Mouse (Mus musculus) hindbrain, embryonic 15.5 days (tissue): Measurements from ENCODE around the gene Fxyd2. TPM values are rescaled to one million over a fixed set of nuclear protein-coding genes. Genes with fewer than 3 reads are reported as not detected.

Experiments
- ATAC-seq: fragments of 200-750 bp; cut with Nextera tagmentation; 2 replicates; pipeline ENCODE4 v1.8.0; 2017; ENCODE audit warnings: low read depth, moderate number of reproducible peaks, moderate TSS enrichment; ENCODE audit not compliant: low FRiP score
- H3K27ac ChIP-seq: fragments of 300-500 bp; sonication (generic); replicated peaks from 2 replicates; pipeline ENCODE4 v1.5.1; 2015; ENCODE audit warnings: mild to moderate bottlenecking, inconsistent platforms
- H3K27me3 ChIP-seq: fragments of 300-500 bp; sonication (generic); 2 replicates; pipeline ENCODE4 v1.6.1; 2015; ENCODE audit warnings: control low read depth, inconsistent platforms
- H3K36me3 ChIP-seq: fragments of 300-500 bp; sonication (generic); 2 replicates; pipeline ENCODE4 v1.6.1; 2015; ENCODE audit warnings: control low read depth, inconsistent platforms
- H3K4me1 ChIP-seq: fragments of 300-500 bp; sonication (generic); replicated peaks from 2 replicates; pipeline ENCODE4 v1.6.1; 2015; ENCODE audit warnings: control low read depth, inconsistent platforms
- H3K4me2 ChIP-seq: fragments of 300-500 bp; sonication (generic); 2 replicates; pipeline ENCODE4 v1.6.1; 2015; ENCODE audit warnings: moderate library complexity, mild to moderate bottlenecking, inconsistent platforms
- H3K4me3 ChIP-seq: fragments of 300-500 bp; sonication (generic); 2 replicates; pipeline ENCODE4 v1.5.1; 2015; ENCODE audit warnings: mild to moderate bottlenecking, inconsistent platforms
- H3K9ac ChIP-seq: fragments of 300-500 bp; sonication (generic); 2 replicates; pipeline ENCODE4 v1.6.1; 2015; ENCODE audit warnings: inconsistent platforms
- H3K9me3 ChIP-seq: fragments of 300-500 bp; sonication (generic); 2 replicates; pipeline ENCODE4 v1.6.1; 2016; ENCODE audit warnings: control low read depth, inconsistent platforms
- WGBS: fragments of 180-500 bp; shearing (Covaris S2); methylation state at CpG from one replicate; pipeline ENCODE4 v1.1.7; 2015; 5-methylcytosine and 5-hydroxymethylcytosine counted together
- polyA plus RNA-seq: library from polyadenylated mRNA; unstranded; fragments of >200 nt; fragmentation: Nextera tagmentation; extraction: Ambion mirVana; gene quantifications from 2 replicates; pipeline ENCODE4 v1.2.1, GENCODE M21; 2015

The Fxyd2 gene
- polyA plus RNA-seq, 1 experiment from 2014 or later: 13.1 TPM

DNA sequence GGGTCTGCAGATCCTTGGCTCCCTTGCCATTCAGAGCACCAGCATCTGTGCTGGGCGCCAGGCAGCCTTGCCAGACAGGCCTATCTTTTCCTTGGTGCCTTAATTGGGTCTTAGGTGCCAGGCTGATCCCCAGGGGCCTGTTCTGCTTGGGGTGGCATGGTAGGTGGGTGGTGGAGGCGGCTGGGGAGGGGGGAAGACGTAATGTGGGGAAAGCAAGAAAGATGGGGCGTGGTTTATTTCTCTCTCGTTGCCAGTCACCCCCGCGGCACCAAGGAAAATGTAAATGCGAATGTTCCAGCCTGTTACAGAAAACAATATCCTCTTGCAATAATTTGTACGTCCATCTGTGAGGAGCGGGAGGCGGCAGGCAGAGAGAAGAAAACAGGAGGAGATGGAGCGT is 33.2 kb downstream of the Fxyd2 start:
- peaks cover 69% of the 10 kb centered on the region for H3K4me1 ChIP-seq
- no peaks in the 10 kb centered on the region for H3K36me3 ChIP-seq
- WGBS: 38% methylated on average over 12 of the region's 12 CpGs
- H3K9me3 ChIP-seq: no peaks in the 10 kb centered on the region
- peak overlapping the region; percentile 81 for H3K27ac ChIP-seq
- peaks cover 24% of the 10 kb centered on the region; the same call in 1 of the 2 replicates for H3K27me3 ChIP-seq
- peak overlapping the region; percentile 89 for H3K4me2 ChIP-seq
- ATAC-seq: peak; percentile 42
- H3K4me3 ChIP-seq: peak overlapping the region; percentile 67
- peak overlapping the region; percentile 48 for H3K9ac ChIP-seq

DNA sequence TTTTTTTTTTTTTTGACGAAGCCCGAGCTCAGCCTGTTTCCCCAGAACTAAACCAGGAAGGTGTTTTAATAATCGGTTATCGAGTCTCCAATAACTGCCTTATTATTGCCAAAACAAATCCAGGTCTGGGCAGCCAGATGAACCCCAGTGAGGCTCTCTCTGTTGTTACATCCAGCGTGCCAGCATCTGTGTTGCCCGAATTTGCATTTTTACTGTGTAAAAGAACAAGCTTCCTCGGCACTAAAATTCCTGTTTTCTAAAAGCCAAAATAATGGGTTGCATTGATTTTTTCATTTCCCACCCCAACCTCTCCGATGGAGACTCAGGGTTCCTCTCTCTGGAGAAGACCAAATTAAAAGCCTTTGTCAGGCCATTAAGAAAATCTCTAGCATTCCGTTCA is 33.6 kb downstream of the Fxyd2 start:
- Histone ChIP-seq H3K9me3 (no peaks in the 10 kb centered on the region), H3K9ac (peak overlapping the region; percentile 11; the same call in 1 of the 2 replicates), H3K4me2 (peak overlapping the region; percentile 89), H3K27ac (peak overlapping the region; percentile 81), H3K27me3 (peaks cover 24% of the 10 kb centered on the region; the same call in 1 of the 2 replicates), H3K4me3 (peak overlapping the region; percentile 67), H3K4me1 (peaks cover 69% of the 10 kb centered on the region), H3K36me3 (no peaks in the 10 kb centered on the region)
- ATAC-seq: no peak
- 43% methylated on average over 9 of the region's 9 CpGs for WGBS

DNA sequence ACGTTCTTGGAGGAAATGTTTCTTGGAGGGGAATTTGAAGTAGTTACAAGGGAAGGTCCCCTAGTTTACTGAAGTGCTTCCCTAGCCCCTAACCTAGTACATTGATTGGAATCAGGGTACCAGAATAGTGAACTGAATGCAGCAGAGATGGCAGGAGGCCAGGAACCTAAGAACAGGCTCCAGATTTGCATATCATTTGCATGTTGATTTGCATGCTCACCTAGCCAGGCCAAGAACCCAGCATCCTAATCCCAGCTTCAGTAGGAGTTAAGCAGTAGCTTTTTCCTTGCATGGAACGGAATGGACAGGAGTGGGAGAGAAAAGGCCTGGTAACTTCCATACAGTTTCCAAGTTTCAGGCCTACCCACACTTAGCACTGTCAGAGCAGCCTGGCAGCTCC is 34.7 kb downstream of the Fxyd2 start:
- ATAC-seq: no peak
- no peak overlapping the region for H3K9ac ChIP-seq
- H3K27ac ChIP-seq: peak overlapping the region; percentile 81
- H3K4me2 ChIP-seq: peak overlapping the region; percentile 89; the same call in 1 of the 2 replicates
- no peaks in the 10 kb centered on the region for H3K9me3 ChIP-seq
- H3K27me3 ChIP-seq: peaks cover 20% of the 10 kb centered on the region; the same call in 1 of the 2 replicates
- H3K4me3 ChIP-seq: no peak overlapping the region
- 47% methylated on average over 2 of the region's 2 CpGs for WGBS
- no peaks in the 10 kb centered on the region for H3K36me3 ChIP-seq
- peaks cover 72% of the 10 kb centered on the region for H3K4me1 ChIP-seq

DNA sequence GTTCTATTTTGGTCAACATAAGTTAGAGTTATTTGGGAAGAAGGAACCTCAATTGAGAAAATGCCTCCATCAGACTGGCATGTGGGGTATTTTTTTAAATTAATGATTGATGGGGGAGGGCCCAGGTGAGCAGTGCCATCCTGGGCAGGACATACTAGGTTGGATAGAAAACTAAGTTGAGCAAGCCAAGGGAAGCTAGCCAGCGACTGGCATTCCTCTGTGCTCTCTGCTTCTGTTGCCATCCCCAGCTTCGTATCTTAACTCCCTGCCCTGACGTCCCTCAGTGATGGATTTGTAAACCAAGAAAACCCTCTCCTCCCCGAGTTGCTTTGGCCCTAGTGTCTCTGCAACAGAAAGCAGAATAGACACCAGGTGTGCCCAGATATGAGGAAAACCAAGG is 39.6 kb downstream of the Fxyd2 start:
- 76% methylated on average over 4 of the region's 4 CpGs for WGBS
- Histone ChIP-seq H3K9me3 (no peaks in the 10 kb centered on the region), H3K27me3 (no peaks in the 10 kb centered on the region), H3K9ac (no peak overlapping the region), H3K4me2 (no peak overlapping the region), H3K36me3 (no peaks in the 10 kb centered on the region), H3K4me1 (peaks cover 40% of the 10 kb centered on the region), H3K4me3 (no peak overlapping the region), H3K27ac (no peak overlapping the region)
- ATAC-seq: no peak

DNA sequence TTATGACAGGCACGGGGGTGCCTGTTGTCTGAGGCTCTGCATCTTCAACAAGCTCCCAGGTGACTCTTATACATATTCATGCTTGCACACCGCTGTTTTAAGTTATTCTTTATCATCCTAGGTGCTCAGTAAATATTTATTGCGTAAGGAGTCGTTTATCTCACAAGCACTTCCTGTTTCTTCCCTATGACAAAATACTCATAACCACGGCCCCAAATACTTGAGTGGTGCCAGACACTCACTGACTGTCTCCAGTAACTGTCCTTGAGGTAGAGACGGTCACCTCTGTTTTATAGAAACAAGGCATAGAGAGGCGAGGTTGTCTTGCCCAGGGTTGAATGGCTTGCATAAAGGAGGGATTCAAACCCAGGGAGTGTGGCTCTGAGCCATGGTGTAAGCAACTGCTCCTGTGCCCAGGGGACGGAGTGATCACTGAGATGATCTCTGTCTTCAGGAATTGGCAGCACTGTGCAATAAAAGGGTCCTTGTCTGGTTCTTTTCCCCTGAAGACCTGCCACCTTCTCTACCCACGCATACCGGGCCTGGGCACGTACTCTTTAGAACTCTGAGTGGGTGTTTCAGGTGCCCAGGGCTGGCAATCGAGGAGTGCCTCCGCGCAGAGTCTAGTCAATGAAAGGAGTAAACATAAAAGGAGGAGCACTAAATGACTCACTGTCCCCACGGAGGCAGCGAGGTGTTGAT is 40.8 kb downstream of the Fxyd2 start:
- Histone ChIP-seq H3K36me3 (no peaks in the 10 kb centered on the region), H3K9me3 (no peaks in the 10 kb centered on the region), H3K4me2 (no peak overlapping the region), H3K4me1 (peaks cover 31% of the 10 kb centered on the region), H3K4me3 (no peak overlapping the region), H3K9ac (no peak overlapping the region), H3K27me3 (no peaks in the 10 kb centered on the region), H3K27ac (no peak overlapping the region)
- no peak for ATAC-seq
- 77% methylated on average over 16 of the region's 16 CpGs for WGBS

DNA sequence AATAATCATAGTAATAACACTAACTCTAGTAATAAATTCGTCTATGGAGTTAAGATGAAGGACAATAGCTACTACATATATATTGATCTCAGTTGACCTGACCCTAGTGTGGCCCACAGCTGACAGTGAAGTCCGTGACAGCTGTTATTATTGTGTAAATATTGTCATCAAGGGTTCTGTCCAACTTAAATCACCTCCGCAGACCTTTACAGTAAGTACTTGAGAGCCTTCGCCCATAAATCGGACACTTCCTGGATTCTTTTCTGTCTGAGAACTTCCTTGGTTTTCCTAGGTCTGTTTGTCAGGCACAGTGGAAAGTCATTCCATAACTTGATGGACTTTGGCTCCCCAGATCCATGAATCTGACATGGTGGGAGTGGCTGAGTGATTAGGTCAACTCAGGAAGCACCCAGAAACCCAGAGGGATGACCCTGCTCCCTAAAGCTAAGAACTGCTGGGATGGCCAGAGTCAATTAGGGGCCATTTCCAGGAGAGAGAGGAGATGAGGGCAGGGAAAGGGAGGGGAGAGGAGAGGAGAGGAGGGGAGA is 44.9 kb downstream of the Fxyd2 start:
- ATAC-seq: no peak
- H3K9me3 ChIP-seq: no peaks in the 10 kb centered on the region
- H3K9ac ChIP-seq: no peak overlapping the region
- no peak overlapping the region for H3K4me3 ChIP-seq
- WGBS: 89% methylated on average over 5 of the region's 5 CpGs
- H3K4me2 ChIP-seq: no peak overlapping the region
- H3K27me3 ChIP-seq: no peaks in the 10 kb centered on the region
- no peak overlapping the region for H3K27ac ChIP-seq
- H3K4me1 ChIP-seq: peaks cover 20% of the 10 kb centered on the region
- 0 out of 2 replicates have a peak, but pooled peaks cover 3% of the 10 kb centered on the region for H3K36me3 ChIP-seq

DNA sequence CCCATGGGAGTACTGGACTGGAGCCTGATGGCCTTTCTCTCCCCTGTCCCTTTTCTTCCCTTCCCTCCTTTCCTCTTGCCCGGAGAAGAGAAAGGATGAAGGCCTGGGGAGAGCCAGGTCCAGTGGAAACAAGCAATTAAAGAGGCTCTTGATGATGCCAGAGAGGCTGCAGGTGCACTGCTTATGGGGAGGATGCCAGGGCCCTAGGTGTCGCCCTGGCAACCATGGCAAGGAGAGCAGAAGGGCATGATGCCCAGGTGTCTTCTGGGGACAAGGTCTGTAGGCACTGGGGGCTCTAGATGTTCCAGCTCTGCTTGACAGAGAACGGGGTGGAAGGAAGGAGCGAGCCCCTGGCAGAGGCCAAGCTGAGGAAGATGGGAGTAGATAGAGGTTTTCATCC is 50.2 kb downstream of the Fxyd2 start:
- Histone ChIP-seq H3K9me3 (no peaks in the 10 kb centered on the region), H3K27me3 (no peaks in the 10 kb centered on the region), H3K9ac (no peak overlapping the region), H3K36me3 (0 out of 2 replicates have a peak, but pooled peaks cover 6% of the 10 kb centered on the region), H3K4me2 (no peak overlapping the region), H3K27ac (no peak overlapping the region), H3K4me3 (no peak overlapping the region), H3K4me1 (peaks cover 23% of the 10 kb centered on the region)
- ATAC-seq: no peak
- 88% methylated on average over 4 of the region's 4 CpGs for WGBS

DNA sequence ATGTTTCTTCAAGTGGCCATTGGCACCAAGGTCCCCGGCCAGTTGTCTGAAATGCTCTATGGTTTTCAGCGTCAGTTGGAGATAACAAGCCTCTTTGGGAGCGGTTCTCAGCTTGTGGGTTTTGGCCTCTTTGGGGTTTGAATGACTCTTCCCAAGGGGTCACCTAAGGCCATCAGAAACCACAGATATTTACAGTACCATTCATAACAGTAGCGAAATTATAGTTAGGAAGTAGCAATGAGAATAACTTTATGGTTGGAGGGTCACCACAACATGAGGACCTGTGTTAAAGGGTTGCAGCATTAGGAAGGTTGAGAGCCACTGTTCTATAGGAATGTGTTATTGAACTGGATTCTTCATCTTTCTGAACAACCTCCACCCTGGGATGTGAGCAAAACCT is 51.9 kb downstream of the Fxyd2 start:
- no peak for ATAC-seq
- H3K36me3 ChIP-seq: 0 out of 2 replicates have a peak, but pooled peaks cover 6% of the 10 kb centered on the region
- no peak overlapping the region for H3K27ac ChIP-seq
- H3K27me3 ChIP-seq: no peaks in the 10 kb centered on the region
- no peak overlapping the region for H3K4me3 ChIP-seq
- WGBS: 95% methylated on average over 4 of the region's 4 CpGs
- H3K4me1 ChIP-seq: peaks cover 26% of the 10 kb centered on the region
- no peaks in the 10 kb centered on the region for H3K9me3 ChIP-seq
- H3K9ac ChIP-seq: no peak overlapping the region
- no peak overlapping the region for H3K4me2 ChIP-seq

DNA sequence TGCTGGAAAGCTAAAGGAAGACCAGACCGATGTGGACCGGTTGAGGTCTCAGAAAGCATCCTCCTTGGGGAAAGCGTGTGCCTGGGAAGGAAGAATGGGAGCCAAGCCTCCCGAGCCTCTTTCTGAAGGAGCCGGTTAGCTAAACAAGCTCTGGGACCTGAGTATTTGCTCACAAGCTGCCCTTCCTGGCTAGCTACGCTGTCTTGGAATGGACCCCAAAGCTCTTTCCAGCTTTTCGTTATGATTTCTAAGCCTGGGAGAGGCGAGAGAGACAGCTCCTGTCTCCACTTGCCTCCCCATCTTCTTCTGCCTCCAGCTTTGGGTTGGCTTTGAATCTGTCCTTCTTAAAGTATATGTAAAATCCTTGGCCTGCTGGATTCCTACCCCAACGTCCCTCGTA is 54.6 kb downstream of the Fxyd2 start:
- peaks cover 22% of the 10 kb centered on the region for H3K4me1 ChIP-seq
- 0 out of 2 replicates have a peak, but pooled peaks cover 3% of the 10 kb centered on the region for H3K36me3 ChIP-seq
- no peak overlapping the region for H3K4me2 ChIP-seq
- no peak overlapping the region for H3K9ac ChIP-seq
- no peaks in the 10 kb centered on the region for H3K9me3 ChIP-seq
- no peaks in the 10 kb centered on the region for H3K27me3 ChIP-seq
- H3K4me3 ChIP-seq: no peak overlapping the region
- H3K27ac ChIP-seq: peak overlapping the region; percentile 43; the same call in 1 of the 2 replicates
- 83% methylated on average over 10 of the region's 10 CpGs for WGBS
- ATAC-seq: no peak

DNA sequence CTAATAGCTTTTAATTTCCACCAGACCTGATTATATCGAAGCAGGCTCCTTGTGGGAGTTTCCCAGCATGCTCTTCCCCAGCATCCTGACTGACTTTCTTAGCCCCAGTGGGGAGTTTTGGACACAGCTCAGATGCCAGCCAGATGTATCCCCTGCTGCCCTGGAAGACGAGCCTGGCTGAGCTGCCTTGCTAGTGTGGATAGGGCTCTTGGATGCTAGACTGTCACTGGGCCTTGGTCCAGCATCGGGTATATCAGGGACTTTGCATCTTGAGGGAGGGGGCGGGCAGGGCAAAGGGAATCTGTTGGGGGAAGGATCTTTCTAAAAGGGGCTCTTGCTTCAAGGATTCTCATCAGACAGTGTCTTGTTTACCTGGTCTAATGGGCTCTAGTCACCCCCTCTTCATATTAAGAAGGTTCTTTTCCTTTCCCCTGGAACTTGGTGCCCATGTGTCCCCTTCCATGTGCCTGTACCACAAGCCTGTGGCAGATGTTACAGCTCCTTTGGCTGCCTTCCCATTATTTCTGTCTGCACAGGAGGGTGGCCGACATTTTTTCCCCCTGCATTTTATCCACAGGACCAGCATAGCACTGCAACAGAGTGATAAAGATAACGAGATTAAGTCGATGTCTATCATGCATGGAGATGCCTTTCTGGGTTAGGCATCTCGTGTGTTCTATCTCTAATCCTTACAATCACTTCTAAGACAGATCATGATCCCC is 55.6 kb downstream of the Fxyd2 start:
- no peaks in the 10 kb centered on the region for H3K27me3 ChIP-seq
- H3K4me3 ChIP-seq: no peak overlapping the region
- H3K9me3 ChIP-seq: no peaks in the 10 kb centered on the region
- ATAC-seq: no peak
- H3K4me2 ChIP-seq: no peak overlapping the region
- peak overlapping the region; percentile 43 for H3K27ac ChIP-seq
- 0 out of 2 replicates have a peak, but pooled peaks cover 3% of the 10 kb centered on the region for H3K36me3 ChIP-seq
- peaks cover 22% of the 10 kb centered on the region for H3K4me1 ChIP-seq
- H3K9ac ChIP-seq: no peak overlapping the region
- WGBS: 54% methylated on average over 8 of the region's 8 CpGs

DNA sequence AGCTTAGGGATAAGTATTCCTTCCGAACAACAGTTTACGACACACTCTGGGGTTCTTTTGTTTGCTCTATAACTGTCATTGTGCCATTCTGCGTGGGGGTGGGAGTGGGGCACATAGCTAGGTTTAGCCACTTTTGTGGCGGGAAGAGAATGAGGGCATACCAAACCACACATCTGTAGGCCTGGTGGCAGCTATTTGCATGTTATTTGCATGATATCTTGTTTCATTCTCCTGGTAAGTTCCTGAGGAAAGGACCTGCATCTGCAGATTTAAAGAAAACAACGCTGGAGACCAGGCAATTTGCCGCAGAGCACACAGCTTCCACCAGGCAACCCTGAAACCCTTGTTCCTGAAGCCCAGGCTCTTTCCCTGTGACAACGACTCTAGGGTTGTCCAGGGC is 57.7 kb downstream of the Fxyd2 start:
- no peak overlapping the region for H3K27ac ChIP-seq
- WGBS: 40% methylated on average over 7 of the region's 7 CpGs
- H3K4me1 ChIP-seq: peaks cover 22% of the 10 kb centered on the region
- H3K4me2 ChIP-seq: no peak overlapping the region
- ATAC-seq: no peak
- H3K9me3 ChIP-seq: no peaks in the 10 kb centered on the region
- H3K9ac ChIP-seq: no peak overlapping the region
- no peaks in the 10 kb centered on the region; the same call in 1 of the 2 replicates for H3K36me3 ChIP-seq
- H3K4me3 ChIP-seq: no peak overlapping the region
- no peaks in the 10 kb centered on the region for H3K27me3 ChIP-seq

DNA sequence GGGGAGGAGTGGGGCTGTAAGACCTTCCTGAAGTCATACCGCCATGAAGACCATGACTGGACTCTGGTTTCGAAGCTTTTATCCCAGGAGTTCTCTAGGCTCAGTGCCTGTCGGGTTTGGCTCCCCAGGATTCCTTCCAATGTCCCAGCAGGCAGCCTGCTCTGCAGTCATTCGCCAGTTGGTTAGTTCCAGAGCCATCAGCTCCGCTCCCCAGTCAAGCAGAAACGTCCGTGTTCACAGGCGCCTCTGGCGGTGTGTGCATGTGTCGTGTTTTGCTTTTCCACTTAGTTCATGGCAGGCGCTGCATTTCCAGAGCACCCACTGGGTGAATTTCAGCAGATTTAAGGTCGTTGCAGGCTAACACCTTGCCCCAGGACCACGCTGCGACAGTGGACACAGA is 58.9 kb downstream of the Fxyd2 start:
- WGBS: 45% methylated on average over 14 of the region's 14 CpGs
- no peak overlapping the region for H3K27ac ChIP-seq
- no peak for ATAC-seq

More for the DNA sequence above, 58.9 kb downstream of the Fxyd2 start:
- Histone ChIP-seq H3K4me3 (no peak overlapping the region), H3K9ac (no peak overlapping the region), H3K27me3 (no peaks in the 10 kb centered on the region), H3K4me2 (no peak overlapping the region), H3K9me3 (no peaks in the 10 kb centered on the region), H3K4me1 (peaks cover 22% of the 10 kb centered on the region), H3K36me3 (no peaks in the 10 kb centered on the region; the same call in 1 of the 2 replicates)
